Mouse (Mus musculus) megakaryocyte, embryonic 14.5 days (primary cell): ENCODE results near the gene Cd164.

Source experiments
- FLI1 ChIP-seq: IDR thresholded peaks from 2 replicates; pipeline ENCODE4 v1.6.1; 2012; ENCODE audit warnings: low read length, inconsistent platforms, mixed read lengths
- GATA1 ChIP-seq: IDR thresholded peaks from 3 replicates; pipeline ENCODE4 v1.6.1; 2012; ENCODE audit warnings: mixed read lengths, low read length, inconsistent platforms, borderline replicate concordance

GRCm38 (mm10) chr10:41545224-41545755, 26.1 kb downstream of the Cd164 start:
- TF ChIP-seq GATA1 = no peak
- no peak for TF ChIP-seq FLI1
